Mouse (Mus musculus) E14TG2a.4 (cell line): Measurements from ENCODE around the gene Hip1r.
A peak's percentile ranks its signal among the peaks of the same experiment; 100 is the strongest.
"Not testable (repeated sequence)": the region's sequence is repeated elsewhere in the genome, so short reads cannot be mapped to it uniquely, and the experiment has no call there.

Experiments used
- H3K27me3 ChIP-seq: 2 replicates; pipeline ENCODE4 v1.6.1; 2014; ENCODE audit warnings: low read length, control low read depth; ENCODE audit not compliant: insufficient read depth
- H3K36me3 ChIP-seq: 2 replicates; pipeline ENCODE4 v1.6.1; 2014; ENCODE audit warnings: low read length, control low read depth; ENCODE audit not compliant: insufficient read depth
- H3K4me1 ChIP-seq: replicated peaks from 2 replicates; pipeline ENCODE4 v1.6.1; 2014; ENCODE audit warnings: low read depth, low read length, control low read depth
- H3K4me3 ChIP-seq: replicated peaks from 2 replicates; pipeline ENCODE4 v1.5.1; 2014; ENCODE audit warnings: mild to moderate bottlenecking, low read length
- H3K9me3 ChIP-seq: 2 replicates; pipeline ENCODE4 v1.6.1; 2014; ENCODE audit warnings: low read length, control low read depth
- CTCF ChIP-seq: conservative IDR thresholded peaks from 2 replicates; pipeline ENCODE4 v1.5.1; 2014; ENCODE audit warnings: low read length
- NANOG ChIP-seq: IDR thresholded peaks from 2 replicates; pipeline ENCODE4 v1.6.1; 2014; ENCODE audit warnings: borderline replicate concordance, low read length, mixed read lengths
- POU5F1 ChIP-seq: IDR thresholded peaks from 2 replicates; pipeline ENCODE4 v1.6.1; 2014; ENCODE audit warnings: low read length, borderline replicate concordance

The Hip1r gene

GRCm38 (mm10) chr5:124049249-124050045 lies 76.0 kb downstream of the Hip1r start:
- Histone ChIP-seq H3K9me3 (no peaks in the 10 kb centered on the region), H3K36me3 (no peaks in the 10 kb centered on the region), H3K27me3 (no peaks in the 10 kb centered on the region; the same call in 1 of the 2 replicates), H3K4me3 (0 out of 2 replicates have a peak overlapping the region, but pooled peaks have one; percentile 17), H3K4me1 (peaks cover 36% of the 10 kb centered on the region)
- TF ChIP-seq POU5F1 (no peak), NANOG (no peak), CTCF (no peak)

GRCm38 (mm10) chr5:124050095-124051050 lies 76.9 kb downstream of the Hip1r start:
- Histone ChIP-seq H3K4me3 (0 out of 2 replicates have a peak overlapping the region, but pooled peaks have one; percentile 17), H3K36me3 (no peaks in the 10 kb centered on the region), H3K9me3 (no peaks in the 10 kb centered on the region), H3K27me3 (no peaks in the 10 kb centered on the region; the same call in 1 of the 2 replicates), H3K4me1 (peaks cover 36% of the 10 kb centered on the region)
- TF ChIP-seq CTCF (no peak), POU5F1 (no peak), NANOG (no peak)

DNA sequence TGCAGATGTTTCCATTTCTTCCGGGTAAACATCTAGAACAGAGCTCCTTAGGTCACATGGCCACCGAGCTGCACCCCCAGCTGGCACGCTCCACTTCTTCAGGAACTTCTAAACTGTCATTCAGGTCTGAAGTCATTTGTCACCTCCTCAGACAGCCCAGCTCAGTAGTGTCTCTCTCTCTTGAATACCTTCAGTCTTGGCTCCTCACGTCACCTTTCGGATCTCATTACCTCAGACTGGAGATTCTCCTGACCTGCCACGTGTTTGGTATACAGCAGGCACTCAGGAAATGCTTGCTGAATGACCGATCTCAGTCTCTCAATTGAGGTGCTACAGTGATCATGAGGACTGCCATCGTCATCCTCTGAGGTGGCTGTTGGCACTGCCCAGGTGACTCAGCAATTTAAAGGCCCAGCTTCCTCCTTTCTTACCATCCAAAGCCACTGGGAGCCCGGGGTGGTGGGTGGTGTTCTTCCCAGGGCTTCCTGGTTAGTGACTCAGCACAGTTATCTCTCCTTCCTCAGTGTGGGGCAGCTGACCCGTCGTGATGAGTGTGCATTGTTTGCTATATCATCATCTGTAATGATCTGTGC lies 78.6 kb downstream of the Hip1r start:
- Histone ChIP-seq H3K9me3 (peaks cover 5% of the 10 kb centered on the region; the same call in 1 of the 2 replicates), H3K4me1 (peaks cover 34% of the 10 kb centered on the region), H3K36me3 (no peaks in the 10 kb centered on the region), H3K27me3 (no peaks in the 10 kb centered on the region; the same call in 1 of the 2 replicates), H3K4me3 (no peak overlapping the region)
- TF ChIP-seq CTCF, result no peak
- TF ChIP-seq NANOG, result no peak
- TF ChIP-seq POU5F1, result no peak

GRCm38 (mm10) chr5:124052641-124053040 lies 79.2 kb downstream of the Hip1r start:
- H3K4me1 ChIP-seq, result peaks cover 32% of the 10 kb centered on the region
- not testable (repeated sequence) for H3K36me3 ChIP-seq, H3K27me3 ChIP-seq, H3K4me3 ChIP-seq, H3K9me3 ChIP-seq
